Mouse (Mus musculus) spleen, adult 2 months (tissue): Measurements from ENCODE around the gene Iqcn. TPM values are rescaled to one million over a fixed set of nuclear protein-coding genes. Genes with fewer than 3 reads are reported as not detected.

ENCODE experiments used
- DNase-seq, 2 experiments: peaks; one replicate each; pipeline versions ENCODE4 v3.0.0 to v3.0.0-alpha.2; 2012 to 2021; ENCODE audit warnings: low spot score in 2 of 2, low read depth in 1 of 2
- H3K27ac ChIP-seq: fragments of 200-500 bp; 2 replicates; pipeline ENCODE4 v1.5.1; 2012; ENCODE audit warnings: low read length, inconsistent platforms; ENCODE audit not compliant: insufficient read depth
- H3K27me3 ChIP-seq: fragments of 200-500 bp; 2 replicates; pipeline ENCODE4 v1.6.1; 2012; ENCODE audit warnings: mild to moderate bottlenecking, moderate library complexity, low read length, inconsistent platforms; ENCODE audit not compliant: control insufficient read depth, insufficient read depth
- H3K36me3 ChIP-seq: fragments of 200-500 bp; 2 replicates; pipeline ENCODE4 v1.6.1; 2012; ENCODE audit warnings: mild to moderate bottlenecking, low read length, inconsistent platforms; ENCODE audit not compliant: control insufficient read depth, insufficient read depth
- H3K4me1 ChIP-seq: fragments of 200-500 bp; 2 replicates; pipeline ENCODE4 v1.6.1; 2011; ENCODE audit warnings: inconsistent platforms; ENCODE audit not compliant: control insufficient read depth, insufficient read depth, insufficient read length
- H3K4me3 ChIP-seq: fragments of 200-500 bp; 2 replicates; pipeline ENCODE4 v1.5.1; 2011; ENCODE audit warnings: mild to moderate bottlenecking, inconsistent platforms; ENCODE audit not compliant: insufficient read depth, insufficient read length; ENCODE audit errors: extremely low read depth
- CTCF ChIP-seq: fragments of 200-500 bp; IDR thresholded peaks from 2 replicates; pipeline ENCODE4 v1.5.1; 2011; ENCODE audit warnings: mild to moderate bottlenecking, inconsistent platforms; ENCODE audit not compliant: insufficient read depth, insufficient read length, insufficient replicate concordance; ENCODE audit errors: extremely low read depth
- POLR2A ChIP-seq: fragments of 200-500 bp; IDR thresholded peaks from 2 replicates; pipeline ENCODE4 v1.6.1; 2011; ENCODE audit warnings: low read depth, low read length, inconsistent platforms
- WGBS: fragments of 180-500 bp; shearing (Covaris S2); methylation state at CpG from one replicate; pipeline ENCODE4 v1.1.7; 2018; 5-methylcytosine and 5-hydroxymethylcytosine counted together
- polyA plus RNA-seq: library from polyadenylated mRNA; depleted of rRNA; stranded (reverse); fragments of >200 nt; gene quantifications from 2 replicates; pipeline ENCODE4 v1.2.3, GENCODE M21; 2012; rRNA removed

Gene Iqcn
- 0.08 and 0.09 TPM in 2 replicates for polyA plus RNA-seq

- TF ChIP-seq CTCF, result no peak
- TF ChIP-seq POLR2A, result no peak
- H3K27ac ChIP-seq, result no peak within 1 kb of the TSS
- DNase-seq, result no peak
- H3K4me1 ChIP-seq, result peaks cover 10% of the 10 kb centered on the region; the same call in 1 of the 2 replicates
- H3K36me3 ChIP-seq, result peaks cover 11% of the 10 kb centered on the region
- WGBS, result 95% methylated on average over 3 of the region's 3 CpGs
- H3K27me3 ChIP-seq, result no peaks in the 10 kb centered on the region
- H3K4me3 ChIP-seq, result no peak within 1 kb of the TSS
Observed at GRCm38 (mm10) chr8:70703287-70703686, at the start of gene Iqcn. Gene Iqcn (plus strand): TSS chr8:70703457.

GRCm38 (mm10) chr8:70654121-70654520 lies 49.1 kb upstream of the Iqcn start:
- no peaks in the 10 kb centered on the region for H3K27me3 ChIP-seq
- no peak overlapping the region for H3K4me3 ChIP-seq
- no peak for TF ChIP-seq CTCF
- no peak for TF ChIP-seq POLR2A
- DNase-seq, result peak; percentile 44 to 58
- peaks cover 8% of the 10 kb centered on the region for H3K4me1 ChIP-seq
- H3K36me3 ChIP-seq, result peaks cover 7% of the 10 kb centered on the region
- H3K27ac ChIP-seq, result peak overlapping the region; percentile 82
- WGBS, result 36% methylated on average over 1 of the region's 1 CpGs

- Histone ChIP-seq H3K4me3 (no peak overlapping the region), H3K27me3 (no peaks in the 10 kb centered on the region), H3K27ac (no peak overlapping the region), H3K4me1 (peaks cover 10% of the 10 kb centered on the region), H3K36me3 (peaks cover 4% of the 10 kb centered on the region)
- TF ChIP-seq POLR2A, result no peak
- 89% methylated on average over 2 of the region's 2 CpGs for WGBS
- no peak for DNase-seq
Observed at GRCm38 (mm10) chr8:70655469-70655868, 47.8 kb upstream of the Iqcn start.

- Histone ChIP-seq H3K4me3 (no peak overlapping the region), H3K27me3 (no peaks in the 10 kb centered on the region), H3K27ac (no peak overlapping the region), H3K36me3 (peaks cover 3% of the 10 kb centered on the region), H3K4me1 (peaks cover 10% of the 10 kb centered on the region)
- WGBS, result 94% methylated on average over 13 of the region's 13 CpGs
- no peak for TF ChIP-seq CTCF
- TF ChIP-seq POLR2A, result no peak
- no peak for DNase-seq
Observed at GRCm38 (mm10) chr8:70656193-70656790, 47.0 kb upstream of the Iqcn start.

GRCm38 (mm10) chr8:70657214-70657613 lies 46.0 kb upstream of the Iqcn start:
- DNase-seq, result no peak
- WGBS, result 93% methylated on average over 3 of the region's 3 CpGs
- no peaks in the 10 kb centered on the region; the same call in 1 of the 2 replicates for H3K36me3 ChIP-seq
- peaks cover 10% of the 10 kb centered on the region for H3K4me1 ChIP-seq
- no peak overlapping the region for H3K4me3 ChIP-seq
- no peak for TF ChIP-seq POLR2A
- no peak for TF ChIP-seq CTCF
- H3K27ac ChIP-seq, result no peak overlapping the region
- H3K27me3 ChIP-seq, result no peaks in the 10 kb centered on the region

GRCm38 (mm10) chr8:70657739-70658138 lies 45.5 kb upstream of the Iqcn start:
- Histone ChIP-seq H3K4me1 (peaks cover 13% of the 10 kb centered on the region), H3K27ac (no peak overlapping the region), H3K27me3 (no peaks in the 10 kb centered on the region), H3K4me3 (no peak overlapping the region), H3K36me3 (no peaks in the 10 kb centered on the region; the same call in 1 of the 2 replicates)
- DNase-seq, result no peak
- 92% methylated on average over 2 of the region's 2 CpGs for WGBS
- TF ChIP-seq CTCF (no peak), POLR2A (no peak)

- H3K27ac ChIP-seq, result peak overlapping the region; percentile 36
- 3% methylated on average over 31 of the region's 31 CpGs for WGBS
- no peak for DNase-seq
Observed at GRCm38 (mm10) chr8:70658897-70659603, 44.2 kb upstream of the Iqcn start.

More at GRCm38 (mm10) chr8:70658897-70659603, 44.2 kb upstream of the Iqcn start:
- no peak for TF ChIP-seq POLR2A
- TF ChIP-seq CTCF, result no peak
- no peaks in the 10 kb centered on the region; the same call in 1 of the 2 replicates for H3K36me3 ChIP-seq
- H3K4me3 ChIP-seq, result peak overlapping the region; percentile 87
- H3K27me3 ChIP-seq, result no peaks in the 10 kb centered on the region
- H3K4me1 ChIP-seq, result peaks cover 11% of the 10 kb centered on the region
